14 mouse cellular contexts compared by ENCODE assay signal in genomic region chr12:72983071-72983857, GRCm38 (mm10). TPM values are rescaled to one million over a fixed set of nuclear protein-coding genes. Genes with fewer than 3 reads are reported as not detected.
DNase-seq lines count a peak whose midpoint lies in the region; ATAC-seq lines count a peak whose summit lies in the region.
"Had no signal": no experiment of that assay in that cellular context is flagged by ENCODE, and none has a peak within 500 bp of the region (broad histone marks: within the 10 kb centered on the region; RNA-seq: fewer than 3 reads in every experiment).

No protein-coding gene starts in this region.

- peak overlapping the region; percentile 49 for H3K27ac ChIP-seq in embryonic facial prominence, embryonic 13.5 days
- H3K27ac ChIP-seq in embryonic facial prominence, embryonic 10.5 days (replicated peaks): no peak overlapping the region
- H3K27ac ChIP-seq: midbrain, embryonic 12.5 days; neural tube, embryonic 15.5 days had no signal

- H3K4me3 ChIP-seq in embryonic facial prominence, embryonic 13.5 days: no peak overlapping the region
- no peak overlapping the region for H3K4me3 ChIP-seq in embryonic facial prominence, embryonic 10.5 days
- H3K4me3 ChIP-seq: midbrain, embryonic 12.5 days; neural tube, embryonic 15.5 days had no signal

- intact Hi-C loops in heart, postnatal 14 days (cut with DNase I): no loop called here
- intact Hi-C loops in left cerebral cortex, postnatal 14 days (cut with DNase I): no loop called here

- H3K9me3 ChIP-seq in embryonic facial prominence, embryonic 13.5 days: no peaks in the 10 kb centered on the region
- H3K9me3 ChIP-seq in embryonic facial prominence, embryonic 10.5 days: no peaks in the 10 kb centered on the region
- H3K9me3 ChIP-seq: midbrain, embryonic 12.5 days; neural tube, embryonic 15.5 days had no signal

- H3K9ac ChIP-seq in embryonic facial prominence, embryonic 13.5 days: no peak overlapping the region
- H3K9ac ChIP-seq: midbrain, embryonic 12.5 days; neural tube, embryonic 15.5 days had no signal

- no peaks in the 10 kb centered on the region for H3K27me3 ChIP-seq in embryonic facial prominence, embryonic 13.5 days
- H3K27me3 ChIP-seq in embryonic facial prominence, embryonic 10.5 days (replicated peaks; ENCODE audit: low read depth, poor library complexity, severe bottlenecking): no peaks in the 10 kb centered on the region
- H3K27me3 ChIP-seq: neural tube, embryonic 15.5 days had no signal

- H3K4me2 ChIP-seq in embryonic facial prominence, embryonic 13.5 days: no peak overlapping the region
- H3K4me2 ChIP-seq: midbrain, embryonic 12.5 days; neural tube, embryonic 15.5 days had no signal

- H3K36me3 ChIP-seq in embryonic facial prominence, embryonic 13.5 days: no peaks in the 10 kb centered on the region
- no peaks in the 10 kb centered on the region for H3K36me3 ChIP-seq in embryonic facial prominence, embryonic 10.5 days (replicated peaks)
- H3K36me3 ChIP-seq: midbrain, embryonic 12.5 days; neural tube, embryonic 15.5 days had no signal

- peaks cover 21% of the 10 kb centered on the region for H3K4me1 ChIP-seq in embryonic facial prominence, embryonic 13.5 days
- no peaks in the 10 kb centered on the region for H3K4me1 ChIP-seq in embryonic facial prominence, embryonic 10.5 days
- H3K4me1 ChIP-seq: midbrain, embryonic 12.5 days; neural tube, embryonic 15.5 days had no signal

- no peak for DNase-seq in embryonic facial prominence, embryonic 10.5 days (ENCODE audit: low spot score)
- DNase-seq in urinary bladder, postnatal 14 days (ENCODE audit: low spot score): peak; percentile 53
- DNase-seq in urinary bladder, adult 2 months (ENCODE audit: low spot score): no peak
- DNase-seq in heart, postnatal 14 days: peak; percentile 50 to 61
- peak; percentile 15 for DNase-seq in testis, postnatal 14 days (ENCODE audit: low spot score)
- DNase-seq in left cerebral cortex, postnatal 14 days (ENCODE audit: low spot score in 2 of 2): no peak
- DNase-seq in B cell, adult 2 months: no peak
- DNase-seq: liver had no signal

- no peak for ATAC-seq in embryonic facial prominence, embryonic 13.5 days (ENCODE audit: insufficient number of reproducible peaks, insufficient read depth, low FRiP score, low TSS enrichment, low read depth)

- 58% methylated on average over 8 of the region's 8 CpGs for WGBS in embryonic facial prominence, embryonic 13.5 days
- WGBS in embryonic facial prominence, embryonic 10.5 days: 87% methylated on average over 8 of the region's 8 CpGs

RNA-seq across cellular contexts. Expression of gene 4930447C04Rik, which starts 42.7 kb away (rescaled TPM):
- polyA plus RNA-seq in embryonic facial prominence, embryonic 13.5 days (2015; fragmentation: Nextera tagmentation; extraction: Ambion mirVana): 9.0 and 9.8 TPM in 2 replicates
- polyA plus RNA-seq in embryonic facial prominence, embryonic 10.5 days (2016; fragmentation: Nextera tagmentation; extraction: Ambion mirVana): 5.2 and 6.4 TPM in 2 replicates
- 2.0 and 3.4 TPM in 2 replicates for polyA plus RNA-seq in urinary bladder, adult 2 months (2012; rRNA removed)
- total RNA-seq in heart, postnatal 14 days (2021): under 1 TPM; 0.41 to 0.46 TPM
- total RNA-seq in left cerebral cortex, postnatal 14 days (2021): 1 to 10 TPM; 6.8 to 7.9 TPM
- polyA plus RNA-seq: C2C12; large intestine, adult 2 months had no signal

RNA-seq across cellular contexts. Expression of gene Six6, which starts 43.6 kb away (rescaled TPM):
- polyA plus RNA-seq in embryonic facial prominence, embryonic 13.5 days (2015; fragmentation: Nextera tagmentation; extraction: Ambion mirVana): 0.06 TPM in 1 of 2 replicates, not detected in the other
- polyA plus RNA-seq in embryonic facial prominence, embryonic 10.5 days (2016; fragmentation: Nextera tagmentation; extraction: Ambion mirVana): 6.5 and 8.7 TPM in 2 replicates
- polyA plus RNA-seq in urinary bladder, adult 2 months (2012; rRNA removed): not detected in 2 replicates
- total RNA-seq in heart, postnatal 14 days (2021): not detected
- not detected for total RNA-seq in left cerebral cortex, postnatal 14 days (2021)
- polyA plus RNA-seq: C2C12; gonadal fat pad, adult 2 months; large intestine, adult 2 months; midbrain, embryonic 12.5 days; neural tube, embryonic 15.5 days had no signal

Comparison
In these comparisons a context has a peak if more than half of its experiments do, and no peak if none do; other contexts are left out.
1. DNase-seq: peak in urinary bladder, postnatal 14 days (single experiment), heart, postnatal 14 days (2 of 2) and testis, postnatal 14 days (single experiment); none in embryonic facial prominence, embryonic 10.5 days (single experiment), urinary bladder, adult 2 months (single experiment), left cerebral cortex, postnatal 14 days (0 of 2) and B cell, adult 2 months (0 of 2).